Mouse (Mus musculus): ENCODE results near the gene Ngrn.

The Ngrn gene

DNA sequence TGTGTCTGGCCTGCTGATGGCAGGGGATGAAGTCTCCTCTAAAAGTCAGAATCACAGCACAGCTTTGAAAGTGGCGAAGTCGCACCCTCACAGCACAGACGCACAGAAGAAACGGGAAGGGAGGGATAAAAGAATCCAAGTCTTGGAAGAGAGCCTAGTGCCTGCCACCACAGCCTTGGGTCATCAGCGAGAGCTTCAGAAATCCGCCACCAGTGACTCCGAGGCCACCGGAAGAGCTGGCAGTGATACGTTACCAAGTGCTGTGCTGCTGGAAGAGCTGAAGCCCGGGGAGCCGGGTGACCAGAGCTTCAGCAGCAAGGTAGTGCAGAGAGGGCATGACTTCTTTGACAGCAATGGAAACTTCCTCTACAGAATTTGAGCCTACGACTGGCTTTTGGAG lies 3.6 kb downstream of the Ngrn start:
- no peak for DNase-seq

DNA sequence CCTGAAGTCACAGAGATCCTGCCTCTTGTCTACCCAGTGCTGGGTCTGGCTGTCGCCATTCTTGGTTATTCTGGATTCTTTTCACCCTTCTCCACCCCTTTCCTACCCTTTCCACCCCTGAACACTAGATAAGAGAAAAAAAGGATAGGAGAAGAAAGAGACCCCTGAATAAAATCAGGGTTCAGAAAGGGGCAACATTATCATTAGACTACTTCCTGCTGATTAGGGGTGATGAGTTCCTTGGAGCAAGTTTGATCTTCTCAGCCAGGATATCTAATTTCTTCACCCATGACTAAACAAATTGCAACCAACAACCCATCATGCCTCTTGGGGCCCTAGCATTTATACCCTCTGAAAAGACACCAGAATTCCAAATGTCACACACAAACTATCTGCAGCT lies 6.7 kb downstream of the Ngrn start:
- no peak for DNase-seq

DNA sequence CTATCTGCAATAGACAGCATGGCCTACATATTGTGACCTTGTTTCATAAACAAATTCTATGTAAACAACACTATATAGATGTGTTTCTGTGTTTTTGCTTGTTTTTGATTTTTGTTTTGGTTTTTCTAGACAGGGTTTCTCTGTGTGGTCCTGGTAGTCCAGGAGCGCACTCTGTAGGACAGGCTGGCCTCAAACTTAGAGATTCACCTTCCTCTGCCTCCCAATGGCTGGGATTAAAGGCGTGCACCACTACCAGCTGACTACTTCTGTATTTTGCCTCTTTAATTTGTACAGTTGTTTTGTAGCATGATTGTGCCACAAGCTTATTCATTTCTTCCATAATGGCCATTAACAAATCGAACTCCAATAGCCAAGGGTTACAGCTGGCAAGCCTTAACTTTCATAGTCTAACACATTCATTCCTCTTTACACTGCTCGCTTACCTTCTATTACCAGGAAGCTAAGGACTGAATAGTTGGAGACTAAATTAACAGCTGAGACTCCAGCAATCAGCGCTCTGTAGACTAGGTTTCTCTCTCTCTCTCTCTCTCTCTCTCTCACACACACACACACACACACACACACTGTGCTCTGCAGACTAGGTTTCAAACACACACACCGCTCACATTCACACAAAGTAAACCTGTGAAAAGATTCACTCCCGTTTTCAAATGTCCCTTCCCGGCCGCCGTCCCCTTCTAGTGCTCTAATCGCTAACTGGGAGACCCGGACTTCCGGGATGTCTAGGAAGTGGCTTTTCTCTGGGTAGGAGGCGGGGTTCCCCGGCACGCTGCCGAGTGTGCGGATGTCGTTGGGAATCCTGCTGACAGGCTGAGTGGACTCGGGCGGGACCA lies 8.1 kb downstream of the Ngrn start, which contains the start of gene Vps33b:
TSS of gene Vps33b (plus strand) at position 753 of the 854 bp plus-strand sequence.
- peak; percentile 99 for DNase-seq

DNA sequence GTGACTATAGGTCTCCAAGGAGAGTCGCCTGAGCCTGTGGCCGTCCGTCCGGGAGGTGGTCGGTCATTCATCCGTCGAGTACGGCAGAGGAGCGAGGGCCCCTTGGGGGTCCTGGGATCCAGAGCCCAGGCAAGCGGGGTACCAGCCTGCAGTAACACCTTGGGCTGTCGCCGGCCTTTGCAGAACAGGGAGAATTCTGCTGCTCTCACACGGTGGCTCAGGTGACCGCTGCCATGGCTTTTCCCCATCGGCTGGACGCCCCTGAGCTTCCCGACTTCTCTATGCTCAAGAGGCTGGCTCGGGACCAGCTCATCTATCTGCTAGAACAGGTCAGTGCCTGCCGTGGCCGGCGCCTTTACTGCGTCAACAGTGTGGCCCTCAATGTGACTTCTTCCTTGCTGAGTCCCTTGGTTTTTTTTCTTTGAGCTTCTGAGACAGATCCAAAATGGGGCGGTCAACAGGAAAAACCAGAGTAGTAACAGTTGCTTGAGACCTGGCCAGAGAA lies 8.8 kb downstream of the Ngrn start:
- DNase-seq: peak; percentile 55 to 68

DNA sequence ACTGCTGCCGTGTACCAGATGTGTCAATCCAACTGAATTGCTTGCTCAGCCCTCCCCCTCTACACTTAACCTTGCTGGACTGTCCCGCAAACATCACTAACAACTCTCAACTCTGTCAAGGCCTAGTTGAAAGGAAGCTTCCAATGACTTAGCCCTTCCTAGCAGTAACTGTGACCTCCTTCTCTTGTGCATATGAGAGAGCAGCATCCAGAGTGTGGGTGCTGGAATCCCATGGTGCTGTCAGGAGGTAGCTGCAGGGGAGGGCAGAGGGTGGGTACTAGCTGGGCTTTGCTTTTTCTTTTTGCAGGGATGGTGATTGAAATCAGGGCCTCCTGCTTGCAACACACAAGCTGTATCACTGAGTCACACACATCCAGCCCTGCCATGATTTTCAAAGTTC lies 12.4 kb downstream of the Ngrn start:
- no peak for DNase-seq

DNA sequence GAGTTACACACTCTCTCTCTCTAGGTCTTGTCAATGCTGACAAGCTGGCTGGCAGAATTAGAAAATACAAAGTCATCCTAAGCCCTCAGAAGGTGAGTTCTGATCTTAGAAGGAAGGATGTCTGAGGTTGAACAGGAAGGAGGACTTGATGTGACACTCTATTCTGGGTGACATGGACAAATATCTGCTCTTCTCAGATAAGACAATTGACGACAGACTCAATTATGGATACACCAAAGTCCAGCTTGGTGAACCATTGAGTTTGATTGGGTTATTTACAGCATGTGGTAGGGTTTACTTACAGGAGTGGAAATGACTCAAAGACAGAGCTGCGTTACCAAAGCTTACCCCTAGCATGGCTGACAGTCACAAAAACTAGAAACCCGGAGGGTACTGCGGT lies 15.4 kb downstream of the Ngrn start:
- no peak for DNase-seq

DNA sequence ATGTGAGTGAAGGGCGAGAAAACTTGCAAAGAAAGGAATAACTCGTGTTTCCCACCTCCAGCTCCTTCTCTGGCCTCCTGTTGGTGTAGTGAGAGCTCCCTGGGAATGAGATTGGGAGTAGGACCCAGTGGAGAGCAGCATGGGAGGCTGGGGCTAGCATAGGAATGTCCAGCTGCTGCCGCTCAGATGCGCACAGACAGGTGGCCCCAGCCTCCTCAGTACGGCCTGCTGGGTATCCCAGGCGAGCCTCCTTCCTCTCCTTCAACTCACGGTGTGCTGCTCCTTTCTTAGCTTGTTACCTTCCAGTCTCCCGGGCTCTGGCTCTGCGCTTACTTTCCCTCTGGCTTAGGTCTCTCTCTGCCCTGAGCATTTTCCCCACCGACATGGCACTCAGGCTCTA lies 19.0 kb downstream of the Ngrn start:
- DNase-seq: no peak

DNA sequence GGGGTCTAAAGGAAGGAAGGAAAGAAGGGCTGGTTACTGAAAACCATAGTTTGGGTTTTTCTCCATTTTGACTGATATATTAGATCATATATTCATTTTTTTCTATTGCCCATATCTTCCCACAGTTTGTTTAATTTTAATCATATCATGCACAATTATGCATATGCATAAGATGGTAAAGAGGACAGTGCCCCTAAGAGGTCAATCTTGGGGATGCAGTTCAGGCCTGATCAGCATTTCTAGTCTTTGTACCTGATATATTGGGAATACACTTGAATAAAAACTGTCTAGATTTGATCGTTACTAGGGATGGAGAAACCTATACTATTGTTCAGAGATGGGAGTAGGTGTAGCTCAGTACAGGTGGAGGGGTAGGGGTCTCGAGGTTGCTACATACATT lies 20.0 kb downstream of the Ngrn start:
- no peak for DNase-seq

DNA sequence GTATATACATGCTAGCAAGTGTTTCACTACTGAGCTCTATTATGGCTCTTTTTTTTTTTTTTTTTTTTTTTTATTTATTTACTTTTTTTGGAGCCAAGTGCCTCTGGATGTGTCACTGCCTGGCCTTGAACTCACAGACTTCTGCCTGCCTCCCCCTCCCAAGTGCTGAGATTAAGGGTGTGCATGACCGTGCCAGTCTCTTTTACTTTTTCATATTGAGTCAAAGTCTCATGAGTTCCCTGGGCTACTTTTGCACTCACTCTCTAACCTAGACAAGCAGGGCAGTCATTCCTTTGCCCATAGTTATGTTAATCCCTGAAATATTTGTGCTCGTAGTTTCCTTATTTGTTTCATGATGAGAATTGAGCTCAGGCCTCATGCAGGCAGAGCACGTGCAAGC lies 20.6 kb downstream of the Ngrn start:
- no peak for DNase-seq

DNA sequence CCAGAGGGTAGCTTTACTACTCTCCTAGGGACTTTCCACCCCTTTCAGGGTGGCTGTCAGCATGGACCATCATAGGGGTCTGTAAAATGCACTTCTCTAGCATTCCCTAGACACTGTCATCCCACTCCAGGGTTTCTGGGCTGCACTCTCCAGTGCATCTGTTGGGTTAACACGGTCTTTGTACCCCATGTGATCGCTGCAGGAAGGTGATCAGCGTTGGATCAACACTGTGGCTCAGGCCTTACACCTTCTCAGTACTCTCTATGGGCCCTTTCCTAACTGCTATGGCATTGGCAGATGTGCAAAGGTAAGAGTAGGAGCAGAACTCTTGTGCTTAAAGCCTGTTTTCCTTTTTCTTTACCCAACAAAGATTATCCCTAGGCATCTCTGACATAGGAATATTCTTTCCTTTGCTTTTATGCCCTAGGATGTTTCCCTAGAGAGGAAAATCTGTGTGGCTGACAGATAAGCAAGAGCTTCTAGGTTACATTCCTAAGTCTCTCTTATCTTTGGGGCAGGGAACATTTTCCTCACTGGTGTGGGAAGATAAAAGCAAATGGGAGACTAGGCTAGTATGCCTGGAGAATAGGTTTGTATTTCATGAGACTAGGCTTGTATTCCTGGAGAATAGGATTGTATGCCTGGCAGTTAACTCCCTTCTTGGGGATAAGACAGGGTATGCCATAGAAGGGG lies 22.4 kb downstream of the Ngrn start:
- DNase-seq: no peak

DNA sequence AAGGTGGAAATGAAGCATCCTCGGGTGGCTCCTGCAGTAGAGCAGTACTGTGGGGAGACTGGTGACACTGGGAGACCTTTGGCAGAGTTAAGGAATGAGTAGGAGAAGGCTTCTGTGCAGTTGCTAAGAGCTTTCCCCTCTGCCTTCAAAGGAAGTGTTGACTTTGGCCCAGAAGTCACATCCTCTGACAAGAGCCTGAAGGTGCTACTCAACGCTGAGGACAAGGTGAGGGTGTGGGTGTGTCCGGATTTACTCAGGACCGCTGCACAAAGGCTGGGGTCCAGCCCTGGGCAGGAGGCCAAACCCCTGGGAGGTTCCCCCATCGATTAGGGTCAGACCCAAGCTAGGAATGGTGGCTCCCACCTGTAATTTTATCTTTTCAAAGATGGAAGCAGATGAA lies 23.4 kb downstream of the Ngrn start:
- no peak for DNase-seq

DNA sequence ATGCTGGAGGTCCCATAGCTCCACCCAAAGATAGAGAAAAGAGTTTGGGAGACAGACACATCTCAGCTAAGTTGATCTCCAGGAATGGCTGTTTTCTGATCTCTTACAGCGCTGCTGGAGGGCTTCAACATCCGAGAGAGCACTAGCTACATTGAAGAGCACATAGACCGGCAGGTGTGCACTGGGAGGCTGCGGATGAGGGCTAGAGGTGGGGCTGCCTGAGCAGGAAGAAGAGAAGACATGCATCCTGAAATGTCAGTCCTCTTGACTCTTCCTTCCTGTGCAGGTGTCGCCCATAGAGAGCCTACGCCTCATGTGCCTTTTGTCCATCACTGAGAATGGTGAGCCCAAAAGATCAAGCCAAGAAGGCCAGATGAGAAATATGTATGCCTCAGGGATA lies 24.7 kb downstream of the Ngrn start:
- DNase-seq: no peak

DNA sequence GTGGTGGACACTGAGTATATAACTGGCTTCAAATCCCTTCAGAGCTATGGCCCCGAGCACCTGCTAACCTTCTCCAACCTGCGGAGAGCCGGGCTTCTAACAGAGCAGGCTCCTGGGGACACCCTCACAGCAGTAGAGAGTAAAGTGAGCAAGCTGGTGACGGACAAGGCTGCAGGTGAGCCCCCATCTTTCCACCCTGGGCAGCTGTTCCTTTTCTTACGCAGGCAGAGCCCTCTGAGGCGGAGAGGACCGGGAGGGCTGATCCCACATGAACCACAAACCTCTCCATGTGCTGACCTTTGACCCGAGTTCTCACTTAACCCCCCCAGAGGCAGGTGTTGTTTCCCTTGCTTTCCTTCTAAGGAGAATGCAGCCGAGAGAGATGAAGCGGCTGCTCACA lies 26.7 kb downstream of the Ngrn start:
- DNase-seq: no peak

DNA sequence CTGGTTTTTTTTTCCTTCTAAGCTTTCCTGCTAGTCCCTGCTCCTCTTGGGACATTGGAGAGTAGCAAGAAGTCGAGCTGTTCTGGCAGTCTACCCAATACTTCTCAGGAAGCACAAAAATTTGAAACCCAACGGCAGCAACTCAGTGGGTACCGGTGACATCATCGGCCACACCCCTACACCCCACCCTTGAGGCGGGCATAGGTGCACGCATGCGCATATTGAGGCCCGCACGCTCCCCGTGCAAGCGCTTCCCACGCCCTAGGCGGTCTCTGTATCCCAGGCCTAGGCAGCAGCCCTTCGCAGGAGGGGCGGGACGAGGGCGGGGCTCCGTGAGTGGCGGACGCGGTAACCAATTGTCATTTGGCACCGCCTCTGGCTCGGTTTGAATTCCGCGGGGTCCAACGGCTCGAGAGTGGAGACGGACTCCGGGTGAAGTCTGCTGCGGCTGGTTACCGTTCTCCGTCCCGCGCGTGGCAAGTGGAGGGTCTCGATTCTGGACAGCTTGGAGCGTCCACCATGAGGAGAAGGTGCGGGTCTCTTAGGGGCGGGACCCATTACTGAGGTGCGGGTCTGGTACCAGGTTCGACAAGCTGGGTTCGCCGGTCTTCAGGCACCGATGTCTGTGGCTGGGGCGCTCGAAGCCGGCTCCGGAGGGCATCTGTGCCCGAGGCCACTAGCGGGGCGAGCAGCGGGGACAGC lies 33.2 kb downstream of the Ngrn start, which contains the start of gene Prc1:
TSS of gene Prc1 (plus strand) at position 389 of the 702 bp plus-strand sequence.
- DNase-seq: peak; percentile 97 to 98

DNA sequence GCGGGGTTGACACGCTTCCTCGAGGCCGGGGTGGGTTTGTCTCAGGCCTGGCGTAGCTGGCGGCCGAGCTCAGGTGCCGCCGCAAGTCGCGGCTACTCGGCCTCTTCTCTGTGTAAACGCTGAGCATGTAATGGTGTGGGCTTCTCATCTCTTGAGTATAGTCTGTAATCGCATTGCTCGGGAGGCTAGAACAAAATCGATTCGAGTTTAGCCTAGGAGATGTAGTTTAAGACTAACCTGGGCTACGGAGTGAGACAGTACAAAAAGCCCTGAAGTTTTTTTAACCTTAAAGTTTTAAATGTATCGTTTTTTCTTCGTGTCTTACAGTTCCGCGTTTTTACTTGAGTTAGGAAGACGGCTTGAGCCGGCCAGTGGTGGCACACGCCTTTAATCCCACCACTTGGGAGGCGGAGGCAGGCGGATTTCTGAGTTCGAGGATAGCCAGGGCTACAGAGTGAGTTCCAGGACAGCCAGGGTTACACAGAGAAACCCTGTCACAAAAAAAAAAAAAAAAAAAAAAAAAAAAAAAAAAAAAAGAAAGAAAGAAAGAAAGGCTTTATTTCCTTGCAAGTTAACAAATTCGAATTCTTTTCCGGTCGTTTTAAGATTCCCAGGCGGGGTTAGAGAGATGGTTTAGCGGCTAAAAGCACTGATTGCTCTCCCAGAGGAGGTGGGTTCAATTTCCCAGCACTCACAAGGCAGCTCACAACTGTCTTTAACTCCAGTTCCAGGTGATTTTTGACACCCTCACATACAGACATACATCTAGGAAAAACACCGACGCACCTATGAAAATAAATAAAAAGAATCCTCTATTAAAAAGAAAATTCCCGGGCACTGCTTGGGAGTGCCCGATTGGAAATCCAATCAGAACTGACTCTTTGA lies 34.0 kb downstream of the Ngrn start:
- no peak for DNase-seq

DNA sequence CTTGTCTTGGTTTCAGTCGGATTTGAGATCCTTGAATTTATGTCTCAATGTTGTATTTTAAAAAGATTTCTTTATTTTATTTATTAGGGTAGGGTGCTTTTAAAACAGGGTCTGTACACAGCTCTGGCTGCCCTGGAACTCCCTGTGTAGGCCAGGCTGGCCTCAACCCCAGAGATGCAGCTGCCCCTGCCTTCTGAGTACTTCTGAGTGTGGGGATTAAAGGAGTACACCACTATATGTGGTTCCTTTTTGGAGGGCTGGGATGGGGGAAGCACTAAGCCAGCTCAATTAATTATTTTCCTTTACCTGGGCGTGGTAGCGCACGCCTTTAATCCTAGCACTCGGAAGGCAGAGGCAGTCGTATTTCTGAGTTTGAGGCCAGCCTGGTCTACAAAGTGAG lies 35.4 kb downstream of the Ngrn start:
- no peak for DNase-seq

DNA sequence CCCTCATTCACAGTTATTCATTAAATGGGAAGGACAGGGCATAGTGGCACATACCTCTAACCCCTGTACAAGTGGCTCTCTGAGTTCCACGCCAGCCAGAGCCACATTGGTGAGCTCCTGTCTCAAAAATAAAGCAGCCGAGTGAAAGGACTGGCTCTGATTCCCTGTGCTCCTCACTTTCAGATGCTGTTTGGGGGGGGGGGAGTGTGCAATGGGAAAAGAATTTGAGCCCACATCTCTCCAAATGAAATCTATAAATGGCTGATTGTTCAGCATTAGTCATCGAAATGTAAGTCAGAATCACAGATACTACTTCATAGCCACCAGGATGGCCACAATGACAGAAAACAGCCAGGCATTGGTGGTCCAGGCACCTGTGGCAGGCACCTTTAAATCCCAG lies 36.0 kb downstream of the Ngrn start:
- no peak for DNase-seq

DNA sequence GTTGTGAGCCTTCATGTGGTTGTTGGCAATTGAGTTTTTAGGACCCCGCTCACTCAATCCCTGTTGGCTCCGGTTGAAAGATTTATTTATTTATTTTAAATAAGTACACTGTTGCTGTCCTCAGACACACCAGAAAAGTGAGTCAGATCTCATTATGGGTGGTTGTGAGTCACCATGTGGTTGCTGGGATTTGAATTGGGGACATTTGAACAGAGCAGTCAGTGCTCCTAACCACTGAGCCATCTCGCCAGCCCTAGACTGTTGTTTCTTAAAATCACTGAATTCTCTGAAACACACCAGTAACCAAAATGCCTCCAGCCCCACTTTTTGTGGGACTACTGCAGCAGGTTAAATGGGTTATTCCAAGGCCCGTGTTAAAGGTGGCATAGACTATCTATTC lies 37.7 kb downstream of the Ngrn start:
- no peak for DNase-seq

DNA sequence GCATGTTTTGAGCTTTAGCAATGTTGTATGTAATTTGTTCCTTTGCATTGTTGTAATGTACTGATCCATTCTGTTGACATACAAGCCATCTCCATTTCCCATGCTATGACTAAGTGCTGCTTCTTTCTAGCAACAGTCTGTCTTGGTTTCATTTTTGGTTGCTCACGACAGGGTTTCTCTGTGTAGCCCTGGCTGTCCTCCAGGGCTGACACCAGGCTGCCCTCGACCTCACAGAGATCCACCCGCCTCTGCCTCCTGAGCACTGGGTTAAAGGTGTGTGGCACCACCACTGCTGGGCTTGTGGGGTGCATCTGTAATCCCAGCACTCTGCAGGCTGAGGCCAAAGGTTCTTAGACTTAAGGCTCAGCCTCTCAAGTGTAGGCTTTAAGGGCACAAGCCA lies 38.6 kb downstream of the Ngrn start:
- no peak for DNase-seq

DNA sequence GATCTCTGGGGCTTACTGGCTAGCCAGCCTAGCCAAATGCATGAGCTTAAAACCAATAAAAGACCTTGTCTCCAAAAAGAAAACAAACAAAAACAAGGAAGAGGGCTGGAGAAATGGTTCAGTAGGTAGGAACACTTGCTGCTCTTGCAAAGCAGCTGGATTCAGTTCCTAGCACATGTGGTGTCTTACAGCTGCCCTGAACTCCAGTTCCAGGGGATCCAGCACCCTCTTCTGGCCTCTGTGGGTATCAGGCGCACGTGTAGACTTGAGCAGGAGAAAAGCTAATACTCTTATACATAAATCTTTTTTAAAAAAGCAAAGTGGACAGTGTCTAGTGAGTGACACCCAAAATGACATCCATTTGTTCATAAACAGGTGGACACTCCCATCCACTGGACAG lies 40.5 kb downstream of the Ngrn start:
- no peak for DNase-seq

DNA sequence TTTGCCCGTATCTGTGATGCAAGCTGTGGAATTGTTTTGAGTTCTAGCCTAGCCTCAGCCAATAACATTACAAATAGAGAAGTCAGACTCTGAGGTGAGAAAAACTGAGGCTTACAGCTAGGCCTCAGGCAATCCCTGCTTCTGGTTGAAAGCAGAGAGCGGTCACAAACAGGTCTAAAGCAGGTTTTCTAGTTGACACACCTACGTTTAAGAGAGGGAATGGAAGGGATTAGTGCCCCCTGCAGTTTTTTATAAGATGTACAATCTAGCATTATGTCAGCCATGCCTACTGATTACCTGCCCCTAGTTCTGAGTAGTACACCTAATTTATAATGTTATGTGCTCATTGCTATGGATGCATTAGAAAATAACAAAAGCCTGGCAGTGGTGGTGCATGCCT lies 46.8 kb downstream of the Ngrn start:
- no peak for DNase-seq

DNA sequence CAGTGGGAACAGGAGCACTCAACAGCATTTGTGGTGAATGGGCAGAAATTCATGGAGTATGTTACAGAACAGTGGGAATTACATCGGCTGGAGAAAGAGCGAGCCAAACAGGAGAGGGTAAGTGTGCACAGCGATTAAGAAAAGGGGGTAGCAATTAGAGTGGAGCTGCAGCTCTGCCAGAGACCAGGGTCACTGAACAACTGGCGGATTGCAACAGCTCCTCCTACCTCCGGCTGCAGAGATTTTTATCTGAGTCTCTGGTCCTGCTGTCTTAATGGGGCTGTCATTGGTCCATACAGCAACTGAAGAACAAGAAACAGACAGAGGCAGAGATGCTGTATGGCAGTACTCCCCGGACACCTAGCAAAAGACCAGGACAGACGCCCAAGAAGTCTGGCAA lies 49.8 kb downstream of the Ngrn start:
- DNase-seq: no peak
